In genomic region chr17:64556661-64557445, GRCm38 (mm10) we compare ENCODE assay signal across 10 mouse cellular contexts.
"Had no signal": no experiment of that assay in that cellular context is flagged by ENCODE, and none has a peak within 500 bp of the region (broad histone marks: within the 10 kb centered on the region; RNA-seq: fewer than 3 reads in every experiment).

No protein-coding gene starts in this region.

- DNase-seq: kidney, postnatal 14 days; kidney, postnatal 4 days; left cerebral cortex, postnatal 4 days; liver, postnatal 0 days; lung, embryonic 14.5 days; right cerebral cortex, adult 18-20 months; right cerebral cortex, postnatal 14 days; right cerebral cortex, postnatal 4 days; spleen, adult 18-20 months; thymus, postnatal 25 days had no signal
